Mouse (Mus musculus): ENCODE data around the gene Tead4. TPM values are rescaled to one million over a fixed set of nuclear protein-coding genes. Genes with fewer than 3 reads are reported as not detected.
A peak's percentile ranks its signal among the peaks of the same experiment; 100 is the strongest.

Tead4 gene
- polyA plus RNA-seq, 1 experiment from 2014 or later, result 5.4 TPM

- Histone ChIP-seq H3K36me3 (no peaks in the 10 kb centered on the region), H3K4me2 (replicated peaks) (no peak overlapping the region), H3K4me1 (no peaks in the 10 kb centered on the region), H3K9me3 (no peaks in the 10 kb centered on the region), H3K9ac (no peak overlapping the region), H3K27ac (no peak overlapping the region), H3K4me3 (no peak overlapping the region), H3K27me3 (no peaks in the 10 kb centered on the region)
- 85% methylated on average over 8 of the region's 8 CpGs for WGBS
- ATAC-seq (ENCODE audit: low FRiP score, low read depth), result peak; percentile 69
Measured at GRCm38 (mm10) chr6:128264870-128265526, 35.6 kb downstream of the Tead4 start.

- no peaks in the 10 kb centered on the region for H3K27me3 ChIP-seq
- no peak for ATAC-seq (ENCODE audit: low FRiP score, low read depth)
- H3K27ac ChIP-seq, result no peak overlapping the region
- no peak overlapping the region for H3K9ac ChIP-seq
- H3K4me1 ChIP-seq, result no peaks in the 10 kb centered on the region
- H3K4me3 ChIP-seq, result no peak overlapping the region
- WGBS, result 56% methylated on average over 1 of the region's 1 CpGs
- H3K36me3 ChIP-seq, result no peaks in the 10 kb centered on the region
- no peak overlapping the region for H3K4me2 ChIP-seq (replicated peaks)
- H3K9me3 ChIP-seq, result no peaks in the 10 kb centered on the region
Measured at GRCm38 (mm10) chr6:128261486-128261885, 39.1 kb downstream of the Tead4 start.

- Histone ChIP-seq H3K9me3 (no peaks in the 10 kb centered on the region), H3K27ac (no peak overlapping the region), H3K36me3 (no peaks in the 10 kb centered on the region), H3K4me1 (peaks cover 5% of the 10 kb centered on the region), H3K27me3 (no peaks in the 10 kb centered on the region), H3K4me3 (no peak overlapping the region), H3K4me2 (replicated peaks) (no peak overlapping the region), H3K9ac (no peak overlapping the region)
- no peak for ATAC-seq (ENCODE audit: low FRiP score, low read depth)
- WGBS, result 83% methylated on average over 3 of the region's 3 CpGs
Measured at GRCm38 (mm10) chr6:128259252-128259651, 41.4 kb downstream of the Tead4 start.

GRCm38 (mm10) chr6:128255941-128256340, 44.7 kb downstream of the Tead4 start:
- ATAC-seq (ENCODE audit: low FRiP score, low read depth), result no peak
- no peak overlapping the region for H3K4me2 ChIP-seq (replicated peaks)
- H3K27me3 ChIP-seq, result no peaks in the 10 kb centered on the region
- peaks cover 5% of the 10 kb centered on the region for H3K4me1 ChIP-seq
- no peaks in the 10 kb centered on the region for H3K9me3 ChIP-seq
- H3K9ac ChIP-seq, result no peak overlapping the region
- H3K36me3 ChIP-seq, result no peaks in the 10 kb centered on the region
- H3K4me3 ChIP-seq, result no peak overlapping the region
- 64% methylated on average over 2 of the region's 2 CpGs for WGBS
- H3K27ac ChIP-seq, result no peak overlapping the region

GRCm38 (mm10) chr6:128255292-128255691, 45.3 kb downstream of the Tead4 start:
- 72% methylated on average over 4 of the region's 4 CpGs for WGBS
- peaks cover 5% of the 10 kb centered on the region for H3K4me1 ChIP-seq
- no peak overlapping the region for H3K4me3 ChIP-seq
- H3K9me3 ChIP-seq, result no peaks in the 10 kb centered on the region
- no peak overlapping the region for H3K4me2 ChIP-seq (replicated peaks)
- H3K27ac ChIP-seq, result no peak overlapping the region
- H3K27me3 ChIP-seq, result no peaks in the 10 kb centered on the region
- ATAC-seq (ENCODE audit: low FRiP score, low read depth), result no peak
- no peak overlapping the region for H3K9ac ChIP-seq
- no peaks in the 10 kb centered on the region for H3K36me3 ChIP-seq

- WGBS, result 54% methylated on average over 4 of the region's 4 CpGs
- Histone ChIP-seq H3K4me2 (replicated peaks) (no peak overlapping the region), H3K4me1 (peaks cover 5% of the 10 kb centered on the region), H3K9me3 (no peaks in the 10 kb centered on the region), H3K27ac (no peak overlapping the region), H3K36me3 (no peaks in the 10 kb centered on the region), H3K27me3 (no peaks in the 10 kb centered on the region), H3K9ac (no peak overlapping the region), H3K4me3 (no peak overlapping the region)
- no peak for ATAC-seq (ENCODE audit: low FRiP score, low read depth)
Measured at GRCm38 (mm10) chr6:128254551-128254950, 46.1 kb downstream of the Tead4 start.

- H3K4me1 ChIP-seq, result peaks cover 5% of the 10 kb centered on the region
- no peaks in the 10 kb centered on the region for H3K27me3 ChIP-seq
- H3K36me3 ChIP-seq, result no peaks in the 10 kb centered on the region
- ATAC-seq (ENCODE audit: low FRiP score, low read depth), result no peak
- H3K9me3 ChIP-seq, result no peaks in the 10 kb centered on the region
- H3K9ac ChIP-seq, result no peak overlapping the region
- no peak overlapping the region for H3K4me3 ChIP-seq
- WGBS, result 75% methylated on average over 2 of the region's 2 CpGs
- no peak overlapping the region for H3K4me2 ChIP-seq (replicated peaks)
- H3K27ac ChIP-seq, result no peak overlapping the region
Measured at GRCm38 (mm10) chr6:128253111-128253510, 47.5 kb downstream of the Tead4 start.

- Histone ChIP-seq H3K4me2 (replicated peaks) (no peak overlapping the region), H3K9me3 (no peaks in the 10 kb centered on the region), H3K4me1 (peaks cover 5% of the 10 kb centered on the region), H3K27me3 (no peaks in the 10 kb centered on the region), H3K36me3 (no peaks in the 10 kb centered on the region), H3K4me3 (no peak overlapping the region), H3K27ac (no peak overlapping the region), H3K9ac (no peak overlapping the region)
- no peak for ATAC-seq (ENCODE audit: low FRiP score, low read depth)
- 86% methylated on average over 5 of the region's 5 CpGs for WGBS
Measured at GRCm38 (mm10) chr6:128250596-128250995, 50.0 kb downstream of the Tead4 start.

GRCm38 (mm10) chr6:128237102-128237763, 63.4 kb downstream of the Tead4 start:
- H3K27ac ChIP-seq, result 0 out of 2 replicates have a peak overlapping the region, but pooled peaks have one; percentile 22
- 53% methylated on average over 2 of the region's 2 CpGs for WGBS
- no peak overlapping the region for H3K4me2 ChIP-seq (replicated peaks)
- no peaks in the 10 kb centered on the region for H3K27me3 ChIP-seq
- H3K4me3 ChIP-seq, result no peak overlapping the region
- ATAC-seq (ENCODE audit: low FRiP score, low read depth), result no peak
- H3K4me1 ChIP-seq, result peaks cover 6% of the 10 kb centered on the region; the same call in 1 of the 2 replicates
- H3K9me3 ChIP-seq, result no peaks in the 10 kb centered on the region
- no peaks in the 10 kb centered on the region for H3K36me3 ChIP-seq
- no peak overlapping the region for H3K9ac ChIP-seq

GRCm38 (mm10) chr6:128236581-128236980, 64.0 kb downstream of the Tead4 start:
- no peak overlapping the region for H3K9ac ChIP-seq
- no peaks in the 10 kb centered on the region for H3K9me3 ChIP-seq
- ATAC-seq (ENCODE audit: low FRiP score, low read depth), result peak; percentile 77
- H3K4me1 ChIP-seq, result peaks cover 10% of the 10 kb centered on the region; the same call in 1 of the 2 replicates
- H3K36me3 ChIP-seq, result no peaks in the 10 kb centered on the region
- 0 out of 2 replicates have a peak overlapping the region, but pooled peaks have one; percentile 22 for H3K27ac ChIP-seq
- WGBS, result 57% methylated on average over 9 of the region's 9 CpGs
- no peak overlapping the region for H3K4me3 ChIP-seq
- H3K27me3 ChIP-seq, result no peaks in the 10 kb centered on the region
- H3K4me2 ChIP-seq (replicated peaks), result no peak overlapping the region

- Histone ChIP-seq H3K36me3 (no peaks in the 10 kb centered on the region), H3K9ac (no peak overlapping the region), H3K27ac (no peak overlapping the region), H3K4me1 (peaks cover 10% of the 10 kb centered on the region; the same call in 1 of the 2 replicates), H3K4me2 (replicated peaks) (no peak overlapping the region), H3K4me3 (no peak overlapping the region), H3K27me3 (no peaks in the 10 kb centered on the region), H3K9me3 (no peaks in the 10 kb centered on the region)
- WGBS, result 34% methylated on average over 5 of the region's 5 CpGs
- 0 out of 2 replicates have a peak, but pooled peaks have one; percentile 26 for ATAC-seq (ENCODE audit: low FRiP score, low read depth)
Measured at GRCm38 (mm10) chr6:128234206-128234605, 66.4 kb downstream of the Tead4 start.

GRCm38 (mm10) chr6:128232216-128232615, 68.4 kb downstream of the Tead4 start:
- Histone ChIP-seq H3K4me1 (peaks cover 4% of the 10 kb centered on the region; the same call in 1 of the 2 replicates), H3K27me3 (no peaks in the 10 kb centered on the region), H3K4me2 (replicated peaks) (no peak overlapping the region), H3K9me3 (no peaks in the 10 kb centered on the region), H3K36me3 (no peaks in the 10 kb centered on the region), H3K9ac (no peak overlapping the region), H3K4me3 (no peak overlapping the region), H3K27ac (no peak overlapping the region)
- no peak for ATAC-seq (ENCODE audit: low FRiP score, low read depth)
- WGBS, result 77% methylated on average over 7 of the region's 7 CpGs

Measured in limb, embryonic 13.5 days (tissue).